Mouse (Mus musculus) lung, postnatal 0 days (tissue): Measurements from ENCODE around the gene Mx1.

ENCODE experiments used
- CTCF ChIP-seq: IDR thresholded peaks from 2 replicates; pipeline ENCODE4 v1.5.1; 2016; ENCODE audit warnings: antibody characterized with exemption, mild to moderate bottlenecking
- EP300 ChIP-seq: IDR thresholded peaks from 2 replicates; pipeline ENCODE4 v1.6.1; 2016; ENCODE audit warnings: antibody characterized with exemption, mild to moderate bottlenecking, control low read depth

DNA sequence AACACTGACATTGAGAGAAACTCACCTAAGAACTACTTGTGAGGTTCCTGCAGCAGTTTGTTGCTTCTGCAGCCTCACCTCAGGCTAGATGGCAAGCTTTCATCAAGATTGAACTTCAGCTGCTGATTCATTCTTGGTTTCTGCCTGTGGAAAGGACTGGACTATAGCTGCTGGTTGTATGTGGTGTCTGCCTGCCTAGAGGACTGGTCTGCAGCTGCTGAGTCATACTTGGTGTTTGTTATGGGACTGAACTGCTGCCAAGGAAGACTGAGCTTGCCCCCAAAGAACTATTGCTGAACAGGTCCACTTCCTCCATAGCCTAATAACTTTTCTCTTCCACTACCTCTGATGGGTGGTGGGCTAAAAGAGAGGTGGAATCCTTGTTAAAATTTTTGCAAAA lies 15.3 kb downstream of the Mx1 start:
- TF ChIP-seq CTCF (no peak), EP300 (no peak)
